ENCODE assay signal across 23 mouse cellular contexts in genomic region chr10:122857155-122857554, GRCm38 (mm10).
DNase-seq lines count a peak whose midpoint lies in the region; ATAC-seq lines count a peak whose summit lies in the region.
"Had no signal": no experiment of that assay in that cellular context is flagged by ENCODE, and none has a peak within 500 bp of the region (broad histone marks: within the 10 kb centered on the region; RNA-seq: fewer than 3 reads in every experiment).

No protein-coding gene starts in this region.

- peaks cover 4% of the 10 kb centered on the region for H3K9me3 ChIP-seq in megakaryocyte, embryonic 14.5 days
- H3K9me3 ChIP-seq: embryonic facial prominence, embryonic 15.5 days; forebrain, embryonic 15.5 days; heart, embryonic 12.5 days; limb, embryonic 15.5 days; neural tube, embryonic 12.5 days had no signal

- H3K4me1 ChIP-seq in megakaryocyte, embryonic 14.5 days: peaks cover 61% of the 10 kb centered on the region

- ATAC-seq in megakaryocyte, adult 5-6 weeks (ENCODE audit: poor library complexity, severe bottlenecking): no peak
- ATAC-seq: forebrain, embryonic 15.5 days; hindbrain, postnatal 0 days; intestine, embryonic 16.5 days had no signal

- DNase-seq in frontal cortex, adult 2 months (ENCODE audit: extremely low spot score in 1 of 2, low spot score in 1 of 2): peak; percentile 45 to 55
- no peak for DNase-seq in frontal cortex, postnatal 36 days (ENCODE audit: low spot score in 2 of 2)
- peak; percentile 63 to 73 for DNase-seq in layer of hippocampus, adult 8-10 months (ENCODE audit: low spot score in 2 of 2)
- DNase-seq in right cerebral cortex, postnatal 14 days: peak; percentile 19
- DNase-seq in gastrocnemius, adult 18-20 months (ENCODE audit: low spot score): no peak
- no peak for DNase-seq in spleen, adult 18-20 months
- DNase-seq: adrenal gland, postnatal 10 days; cerebellum, adult 9-10 months; gastrocnemius, adult 2 months; heart, postnatal 10 days; lung, embryonic 14.5 days; midbrain, embryonic 14.5 days; thymus, postnatal 25 days had no signal

- H3K36me3 ChIP-seq in megakaryocyte, embryonic 14.5 days (replicated peaks; ENCODE audit: low read length): peaks cover 5% of the 10 kb centered on the region
- H3K36me3 ChIP-seq: embryonic facial prominence, embryonic 15.5 days; forebrain, embryonic 15.5 days; heart, embryonic 12.5 days; limb, embryonic 15.5 days; neural tube, embryonic 12.5 days had no signal

- peak overlapping the region; percentile 23 for H3K4me3 ChIP-seq in megakaryocyte, embryonic 14.5 days (replicated peaks)
- H3K4me3 ChIP-seq: embryonic facial prominence, embryonic 15.5 days; forebrain, embryonic 15.5 days; gastrocnemius, adult 2 months; heart, embryonic 12.5 days; left cerebral cortex, adult 2 months; limb, embryonic 15.5 days; neural tube, embryonic 12.5 days had no signal

- peaks cover 3% of the 10 kb centered on the region for H3K27me3 ChIP-seq in megakaryocyte, embryonic 14.5 days (replicated peaks)
- H3K27me3 ChIP-seq: embryonic facial prominence, embryonic 15.5 days; forebrain, embryonic 15.5 days; heart, embryonic 12.5 days; limb, embryonic 15.5 days; neural tube, embryonic 12.5 days had no signal

Comparison
In these comparisons a context has a peak if more than half of its experiments do, and no peak if none do; other contexts are left out.
1. DNase-seq: peak in frontal cortex, adult 2 months (2 of 2), layer of hippocampus, adult 8-10 months (2 of 2) and right cerebral cortex, postnatal 14 days (single experiment); none in frontal cortex, postnatal 36 days (0 of 2), gastrocnemius, adult 18-20 months (single experiment) and spleen, adult 18-20 months (0 of 2).